Mouse (Mus musculus) testis, postnatal 10 days (tissue): ENCODE measurements at regions not wholly inside any gene's neighbourhood (a gene's known extent, or its start where the extent isn't known, plus 50 kb on each side); places are given as distances from the start of the nearest gene placed in this dataset.
"Not testable (repeated sequence)": the region's sequence is repeated elsewhere in the genome, so short reads cannot be mapped to it uniquely, and the experiment has no call there.

Source experiments
- DNase-seq: peaks from one replicate; pipeline ENCODE4 v3.0.0; 2021; ENCODE audit warnings: low spot score

- no peak for DNase-seq
These were observed 93.5 kb downstream of the Cand1 start for GRCm38 (mm10) chr10:119146342-119146741.

GRCm38 (mm10) chr10:119142866-119143265 lies 97.0 kb downstream of the Cand1 start:
- no peak for DNase-seq

GRCm38 (mm10) chr10:119142307-119142706 lies 97.5 kb downstream of the Cand1 start:
- no peak for DNase-seq

- no peak for DNase-seq
These were observed 101.6 kb downstream of the Cand1 start for GRCm38 (mm10) chr10:119138237-119138636.

- no peak for DNase-seq
These were observed 104.3 kb downstream of the Cand1 start for GRCm38 (mm10) chr10:119135489-119135924.

- no peak for DNase-seq
These were observed 104.9 kb downstream of the Cand1 start for GRCm38 (mm10) chr10:119134797-119135488.

GRCm38 (mm10) chr10:119131977-119132376 lies 107.9 kb downstream of the Cand1 start:
- DNase-seq: no peak

- no peak for DNase-seq
These were observed 109.2 kb downstream of the Cand1 start for GRCm38 (mm10) chr10:119130676-119131075.

- DNase-seq: no peak
These were observed 111.8 kb downstream of the Cand1 start for GRCm38 (mm10) chr10:119128035-119128434.

GRCm38 (mm10) chr10:119123517-119123916 lies 116.3 kb downstream of the Cand1 start:
- DNase-seq: no peak

- no peak for DNase-seq
These were observed 117.5 kb downstream of the Cand1 start for GRCm38 (mm10) chr10:119122347-119122746.

- DNase-seq: no peak
These were observed 118.3 kb downstream of the Cand1 start for GRCm38 (mm10) chr10:119121575-119121974.

GRCm38 (mm10) chr10:119116843-119117390 lies 122.9 kb downstream of the Cand1 start:
- no peak for DNase-seq

- not testable (repeated sequence) for DNase-seq
These were observed 124.7 kb downstream of the Cand1 start for GRCm38 (mm10) chr10:119115200-119115599.

- DNase-seq: no peak
These were observed 125.2 kb downstream of the Cand1 start for GRCm38 (mm10) chr10:119114653-119115052.

GRCm38 (mm10) chr10:119111886-119112285 lies 128.0 kb downstream of the Cand1 start:
- DNase-seq: no peak

- DNase-seq: no peak
These were observed 128.4 kb downstream of the Cand1 start for GRCm38 (mm10) chr10:119111409-119111808.

- DNase-seq: no peak
These were observed 129.2 kb downstream of the Cand1 start for GRCm38 (mm10) chr10:119110614-119111013.

- DNase-seq: no peak
These were observed 130.6 kb downstream of the Cand1 start for GRCm38 (mm10) chr10:119109207-119109606.

GRCm38 (mm10) chr10:119107728-119108127 lies 132.1 kb downstream of the Cand1 start:
- no peak for DNase-seq

- DNase-seq: no peak
These were observed 133.8 kb downstream of the Cand1 start for GRCm38 (mm10) chr10:119106105-119106504.

GRCm38 (mm10) chr10:119105279-119105881 lies 134.5 kb downstream of the Cand1 start:
- DNase-seq: no peak

GRCm38 (mm10) chr10:119100511-119100910 lies 139.3 kb downstream of the Cand1 start:
- DNase-seq: no peak
